Mouse (Mus musculus): Measurements from ENCODE around the gene Ankrd49.

- peak; percentile 87 for TF ChIP-seq CTCF (conservative IDR thresholded peaks at IDR 0.05; ENCODE audit: low read length)
- TF ChIP-seq POU5F1 (IDR thresholded peaks at IDR 0.05; ENCODE audit: borderline replicate concordance, low read length) = no peak
Observed at GRCm38 (mm10) chr9:14764765-14765164, 19.9 kb downstream of the Ankrd49 start.
